Mouse (Mus musculus) subcutaneous adipose tissue, adult 2 months (tissue): Measurements from ENCODE around the gene Polr2e. TPM values are rescaled to one million over a fixed set of nuclear protein-coding genes. Genes with fewer than 3 reads are reported as not detected.

Experiments used
- polyA plus RNA-seq: library from polyadenylated mRNA; depleted of rRNA; stranded (reverse); fragments of >200 nt; gene quantifications from 2 replicates; pipeline ENCODE4 v1.2.3, GENCODE M21; 2012; ENCODE audit warnings: low replicate concordance; rRNA removed

Gene Polr2e
- polyA plus RNA-seq = 154 and 220 TPM in 2 replicates

DNA sequence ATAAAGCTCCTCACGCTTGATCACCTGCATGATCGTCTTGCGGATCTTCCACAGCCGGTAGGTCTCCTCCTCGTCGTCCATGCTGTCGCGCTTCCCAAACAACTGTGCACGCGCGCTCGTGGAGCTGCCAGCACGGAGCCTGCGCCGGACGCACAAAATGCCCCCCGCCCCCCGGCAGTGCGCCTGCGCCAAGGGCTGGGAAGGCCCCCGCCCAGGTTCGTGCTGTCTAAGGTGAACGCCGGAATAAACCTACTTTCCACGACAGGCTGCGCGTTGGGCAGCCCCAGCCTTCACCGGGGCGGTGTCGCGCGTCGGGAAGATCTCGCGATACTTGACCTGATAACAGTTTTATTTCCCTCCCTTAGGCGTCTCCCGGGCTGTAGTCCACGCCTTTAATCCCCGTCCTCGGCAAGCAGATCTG is at the start of gene Polr2e:
Polr2e (minus strand) TSS at position 237 of the 421 bp plus-strand sequence.

DNA sequence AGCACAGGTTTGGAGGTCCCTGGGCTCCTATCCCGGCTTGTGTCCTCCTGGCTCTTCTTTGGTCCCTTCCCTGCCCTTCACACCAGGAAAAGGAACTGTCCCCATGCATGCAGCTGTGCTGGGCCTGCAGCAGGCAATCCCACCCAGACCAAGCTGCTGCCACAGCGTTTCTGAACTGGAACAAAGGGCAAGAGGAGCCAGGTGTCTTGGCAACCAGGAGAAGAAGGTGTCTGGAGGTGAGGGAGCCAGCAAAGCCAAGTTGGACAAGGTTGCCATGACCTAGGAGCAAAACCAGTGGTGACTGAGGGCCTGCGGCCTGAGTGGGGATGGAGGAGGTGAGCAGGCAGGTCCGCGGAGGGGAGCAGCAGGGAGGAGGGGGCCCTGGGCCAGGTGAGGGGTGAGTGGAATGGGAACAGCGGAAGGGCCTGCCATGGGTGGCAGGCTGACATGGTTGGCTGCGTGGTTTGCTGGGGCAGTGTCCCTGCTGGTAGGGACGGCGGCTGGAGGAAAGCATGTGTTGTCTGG is 7.5 kb upstream of the Polr2e start, which contains the start of gene Gpx4:
Gpx4 (plus strand) TSS at position 126 of the 525 bp plus-strand sequence.

DNA sequence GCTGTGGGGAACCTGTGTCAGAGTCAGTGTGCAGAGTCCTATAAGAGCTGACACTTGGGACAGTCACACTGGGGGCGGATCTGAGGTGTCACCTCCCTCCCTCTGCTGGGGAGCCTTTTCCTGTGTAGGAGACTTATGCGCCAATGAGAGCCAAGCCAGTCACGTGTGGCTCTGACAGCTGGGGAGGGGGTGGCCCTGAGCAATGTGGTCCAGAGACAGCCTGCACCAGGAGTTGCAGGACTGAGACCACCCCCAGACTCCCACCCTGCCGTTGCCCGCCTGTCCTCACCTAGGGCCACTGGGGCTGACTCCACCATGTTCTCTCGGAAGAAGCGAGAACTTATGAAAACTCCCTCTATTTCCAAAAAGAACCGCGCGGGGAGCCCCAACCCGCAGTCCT is 23.1 kb downstream of the Polr2e start, which contains the start of gene Arhgap45:
Arhgap45 (plus strand) TSS at position 143 of the 400 bp plus-strand sequence.

DNA sequence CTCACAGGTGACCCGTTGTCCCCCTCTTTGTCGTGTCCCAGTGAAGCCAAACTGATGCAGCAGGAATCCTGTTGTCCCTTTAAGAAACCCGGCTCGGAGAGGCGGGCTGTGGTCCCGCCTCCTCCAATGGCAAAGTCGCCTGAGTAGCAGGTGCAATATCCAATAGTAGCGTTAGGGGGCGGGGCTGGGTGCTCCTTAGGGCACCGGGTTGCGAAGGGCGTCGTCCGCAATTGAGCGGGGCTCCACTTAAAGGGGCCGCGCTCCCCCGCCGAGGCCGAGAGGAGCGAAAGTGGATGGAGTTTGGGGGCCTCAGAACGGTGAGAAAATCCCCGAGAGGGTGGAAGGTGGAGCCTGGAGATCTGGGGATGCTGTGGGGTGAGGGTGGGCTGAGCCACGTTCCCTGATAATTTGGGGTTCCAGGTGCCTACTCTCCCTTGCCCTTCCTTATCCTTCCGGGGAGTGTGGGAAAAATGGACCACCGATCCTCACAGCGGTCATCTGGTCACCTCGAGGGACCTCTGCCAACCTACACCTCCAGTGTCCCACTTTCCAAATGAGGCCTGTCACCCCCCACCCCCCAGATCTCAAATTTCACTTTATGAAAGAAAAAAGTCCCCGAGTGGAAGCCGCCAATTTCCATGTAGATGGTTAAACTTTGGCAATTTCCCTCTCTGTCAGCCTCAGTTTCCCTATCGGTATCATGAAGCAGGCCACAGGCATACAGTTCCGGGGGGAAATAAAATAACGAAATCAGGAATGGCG is 43.1 kb downstream of the Polr2e start, which contains the start of gene Abca7:
Abca7 (plus strand) TSS at position 223 of the 762 bp plus-strand sequence.

DNA sequence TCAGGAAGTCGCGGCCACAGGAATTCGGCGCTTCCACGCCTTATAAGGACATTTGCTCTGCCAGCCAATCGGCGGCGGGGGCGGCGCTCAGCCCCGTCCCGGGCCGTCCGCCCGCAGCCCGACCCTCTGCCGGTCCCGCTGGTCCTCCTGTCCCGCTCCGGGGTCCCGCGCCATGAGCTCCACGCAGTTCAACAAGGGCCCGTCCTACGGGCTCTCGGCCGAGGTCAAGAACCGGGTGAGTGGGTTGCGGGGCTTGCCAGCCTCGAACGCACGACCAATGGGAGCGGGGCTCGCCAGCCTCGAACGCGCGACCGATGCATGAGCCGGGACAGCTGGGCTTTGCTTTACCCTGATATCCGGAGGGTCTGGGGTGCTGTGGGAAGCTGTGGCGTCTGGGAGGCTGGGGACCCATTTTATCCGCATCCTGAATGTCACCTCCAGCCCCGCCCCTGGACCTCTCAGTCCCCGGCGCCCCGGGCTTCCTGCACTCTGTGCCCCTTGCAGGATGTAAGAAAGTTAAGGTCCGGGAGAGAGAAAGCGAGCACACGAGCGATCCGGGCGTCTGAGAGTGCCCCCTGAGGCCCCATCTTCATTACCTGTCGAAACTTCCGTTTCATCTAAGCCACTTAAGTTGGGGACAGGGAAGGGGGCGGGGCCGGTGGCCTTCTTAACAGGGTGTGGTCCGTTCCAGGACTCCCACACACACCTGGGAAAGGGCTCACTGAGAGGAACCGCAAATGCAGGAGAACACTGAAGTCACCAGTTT is 50.9 kb downstream of the Polr2e start, which contains the start of gene Cnn2:
Cnn2 (plus strand) TSS at position 79 of the 766 bp plus-strand sequence.

Other genes with a start within 250 kb of the Polr2e start
- gene Prss57, start 248.8 kb downstream of the Polr2e start, polyA plus RNA-seq = 0.17 and 0.19 TPM in 2 replicates
- 79.5 and 127 TPM in 2 replicates for gene Palm, start 246.2 kb downstream of the Polr2e start, polyA plus RNA-seq
- 0.53 and 9.3 TPM in 2 replicates for gene Misp, start 218.8 kb downstream of the Polr2e start, polyA plus RNA-seq
- 143 and 437 TPM in 2 replicates for gene Ptbp1, start 185.4 kb downstream of the Polr2e start, polyA plus RNA-seq
- 9.6 and 15.2 TPM in 2 replicates for gene Prtn3, start 165.3 kb downstream of the Polr2e start, polyA plus RNA-seq
- gene Plppr3, start 165.2 kb downstream of the Polr2e start, polyA plus RNA-seq = 32.9 and 40.1 TPM in 2 replicates
- 1.6 and 3.3 TPM in 2 replicates for gene Elane, start 153.5 kb downstream of the Polr2e start, polyA plus RNA-seq
- 21,080 and 31,020 TPM in 2 replicates for gene Cfd, start 148.9 kb downstream of the Polr2e start, polyA plus RNA-seq
- gene Med16, start 130.9 kb downstream of the Polr2e start, polyA plus RNA-seq = 55.6 and 79.3 TPM in 2 replicates
- not detected in 2 replicates for gene Gm26602, start 128.9 kb downstream of the Polr2e start, polyA plus RNA-seq
- 9.9 and 10.5 TPM in 2 replicates for gene Kiss1r, start 122.8 kb downstream of the Polr2e start, polyA plus RNA-seq
- 145 and 176 TPM in 2 replicates for gene R3hdm4, start 118.6 kb downstream of the Polr2e start, polyA plus RNA-seq
- 3.0 and 9.3 TPM in 2 replicates for gene Arid3a, start 112.8 kb downstream of the Polr2e start, polyA plus RNA-seq
- gene Wdr18, start 79.6 kb downstream of the Polr2e start, polyA plus RNA-seq = 46.4 and 57.2 TPM in 2 replicates
- gene Grin3b, start 69.1 kb downstream of the Polr2e start, polyA plus RNA-seq = 0.10 and 0.13 TPM in 2 replicates
- gene Tmem259, start 55.5 kb downstream of the Polr2e start, polyA plus RNA-seq = 273 and 278 TPM in 2 replicates
- 63.8 and 191 TPM in 2 replicates for gene Cnn2, start 51.2 kb downstream of the Polr2e start, polyA plus RNA-seq
- 15.1 and 17.4 TPM in 2 replicates for gene Abca7, start 43.3 kb downstream of the Polr2e start, polyA plus RNA-seq
- gene Arhgap45, start 23.1 kb downstream of the Polr2e start, polyA plus RNA-seq = 32.7 and 52.3 TPM in 2 replicates
- 955 and 2,154 TPM in 2 replicates for gene Gpx4, start 7.4 kb upstream of the Polr2e start, polyA plus RNA-seq
- 43.1 and 60.1 TPM in 2 replicates for gene Sbno2, start 65.8 kb upstream of the Polr2e start, polyA plus RNA-seq
- gene Stk11, start 76.0 kb upstream of the Polr2e start, polyA plus RNA-seq = 146 and 147 TPM in 2 replicates
- gene Atp5d, start 98.8 kb upstream of the Polr2e start, polyA plus RNA-seq = 840 and 867 TPM in 2 replicates
- 4.6 and 24.2 TPM in 2 replicates for gene Cbarp, start 101.0 kb upstream of the Polr2e start, polyA plus RNA-seq
- gene Midn, start 108.5 kb upstream of the Polr2e start, polyA plus RNA-seq = 26.8 and 79.7 TPM in 2 replicates
- gene Cirbp, start 126.2 kb upstream of the Polr2e start, polyA plus RNA-seq = 85.6 and 156 TPM in 2 replicates
- 11.8 and 12.1 TPM in 2 replicates for gene 1600002K03Rik, start 133.1 kb upstream of the Polr2e start, polyA plus RNA-seq
- 5.8 and 12.4 TPM in 2 replicates for gene Efna2, start 139.7 kb upstream of the Polr2e start, polyA plus RNA-seq
- 61.9 and 62.4 TPM in 2 replicates for gene Mum1, start 186.6 kb upstream of the Polr2e start, polyA plus RNA-seq
- 414 and 611 TPM in 2 replicates for gene Ndufs7, start 209.3 kb upstream of the Polr2e start, polyA plus RNA-seq
- 63.6 and 128 TPM in 2 replicates for gene Gamt, start 221.2 kb upstream of the Polr2e start, polyA plus RNA-seq
- 41.8 and 67.0 TPM in 2 replicates for gene Dazap1, start 221.7 kb upstream of the Polr2e start, polyA plus RNA-seq